Mouse (Mus musculus) G1E (cell line): ENCODE measurements around the gene Far1.

Experiments
- CTCF ChIP-seq: IDR thresholded peaks from 2 replicates; pipeline ENCODE4 v1.5.1; 2012; ENCODE audit warnings: low read depth, low read length, inconsistent platforms, mixed read lengths
- GATA1 ChIP-seq: IDR thresholded peaks from 2 replicates; pipeline ENCODE4 v1.6.1; 2012; ENCODE audit warnings: borderline replicate concordance, low read length, inconsistent platforms, mixed read lengths
- POLR2AphosphoS5 ChIP-seq: IDR thresholded peaks from 2 replicates; pipeline ENCODE4 v1.6.1; 2012; ENCODE audit warnings: low read depth, low read length, inconsistent platforms; ENCODE audit not compliant: insufficient replicate concordance
- TAL1 ChIP-seq: conservative IDR thresholded peaks from 2 replicates; pipeline ENCODE4 v1.6.1; 2012; ENCODE audit warnings: low read depth, low read length, inconsistent platforms, mixed read lengths

DNA sequence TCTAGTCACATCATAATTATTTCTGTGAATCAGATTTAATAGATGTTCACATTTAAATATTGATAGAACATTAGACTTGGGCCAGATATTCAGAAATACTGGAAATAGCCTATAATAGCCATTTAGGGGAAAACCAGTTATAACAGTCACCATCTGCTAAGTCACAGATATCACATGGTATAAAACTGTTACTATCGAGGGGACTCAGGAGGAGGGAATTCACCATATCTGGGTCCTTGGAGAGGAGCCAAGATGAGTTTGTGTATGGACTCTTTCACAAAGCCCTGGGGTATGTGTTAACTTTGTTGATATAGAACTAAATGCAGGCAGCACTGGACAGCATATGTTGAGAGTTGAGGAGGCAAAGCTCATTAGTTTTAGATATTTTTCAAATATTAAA, 29.5 kb downstream of the Far1 start:
- TF ChIP-seq CTCF (no peak), GATA1 (no peak), TAL1 (no peak), POLR2AphosphoS5 (no peak)
